Mouse (Mus musculus): Measurements from ENCODE around the gene Gm8237.
"Not testable (repeated sequence)": the region's sequence is repeated elsewhere in the genome, so short reads cannot be mapped to it uniquely, and the experiment has no call there.

Gene Gm8237

GRCm38 (mm10) chr14:5880241-5880640 lies at the start of gene Gm8237:
Gene Gm8237, minus strand, starts transcription at chr14:5880382.
- not testable (repeated sequence) for DNase-seq (ENCODE audit: low read depth)

GRCm38 (mm10) chr14:5923276-5923675 lies 43.1 kb upstream of the Gm8237 start:
- not testable (repeated sequence) for DNase-seq (ENCODE audit: low read depth)

DNA sequence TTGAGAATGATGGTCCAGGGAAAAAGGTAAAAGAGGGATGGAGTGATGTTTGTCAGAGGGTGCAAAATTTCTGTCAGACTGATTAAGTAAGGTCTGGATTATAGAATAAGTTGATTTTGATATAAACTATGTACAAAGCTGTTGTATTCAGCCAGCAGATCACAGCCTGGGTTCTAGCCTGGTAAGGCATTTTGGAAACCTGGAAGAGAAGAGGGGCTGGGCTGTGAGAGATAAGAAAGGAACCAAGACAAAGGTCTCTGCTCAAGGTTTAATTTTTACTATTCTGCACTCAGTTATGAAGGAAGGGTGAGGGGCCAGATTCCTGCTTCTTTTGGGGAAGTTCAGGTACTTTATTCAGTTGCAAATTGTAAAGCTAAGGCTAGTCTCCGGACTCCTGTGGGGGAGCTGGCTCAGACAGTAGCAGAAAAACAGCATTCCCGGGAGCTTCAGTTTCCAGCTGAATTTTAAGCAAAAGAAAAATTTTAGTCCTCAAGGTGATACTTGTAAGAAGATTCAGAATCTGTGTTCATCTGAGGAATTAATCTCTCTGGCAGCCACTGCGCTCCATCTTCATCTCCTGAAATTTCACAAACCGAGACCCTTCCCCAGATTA lies 38.3 kb upstream of the Gm8237 start:
- DNase-seq (ENCODE audit: low read depth), result not testable (repeated sequence)

- DNase-seq (ENCODE audit: low read depth), result not testable (repeated sequence)
Measured at GRCm38 (mm10) chr14:5913701-5914100, 33.5 kb upstream of the Gm8237 start.

GRCm38 (mm10) chr14:5879791-5880190 lies 391 bp downstream of the Gm8237 start:
- DNase-seq (ENCODE audit: low read depth), result not testable (repeated sequence)

DNA sequence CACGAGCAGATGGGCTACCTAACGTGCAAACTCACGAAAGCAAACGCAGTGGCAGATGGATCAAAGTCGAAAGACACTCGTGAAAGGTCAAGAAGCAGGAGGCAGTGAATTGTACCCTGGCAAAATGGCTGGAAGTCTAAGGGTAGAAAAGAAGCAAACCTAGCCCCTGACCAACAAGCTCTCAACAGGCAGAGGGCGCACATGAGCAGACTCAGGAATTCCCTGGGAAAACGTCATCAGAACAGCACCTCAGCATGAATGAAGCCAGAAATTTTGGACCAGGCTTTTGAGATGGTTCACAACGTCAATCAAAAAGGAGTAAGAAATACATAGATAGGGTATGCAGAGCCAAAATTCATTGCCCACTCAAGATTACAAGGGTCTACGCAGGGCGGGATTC lies 1.0 kb downstream of the Gm8237 start:
- DNase-seq (ENCODE audit: low read depth), result not testable (repeated sequence)

- not testable (repeated sequence) for DNase-seq (ENCODE audit: low read depth)
Measured at GRCm38 (mm10) chr14:5855911-5856310, 24.3 kb downstream of the Gm8237 start.

DNA sequence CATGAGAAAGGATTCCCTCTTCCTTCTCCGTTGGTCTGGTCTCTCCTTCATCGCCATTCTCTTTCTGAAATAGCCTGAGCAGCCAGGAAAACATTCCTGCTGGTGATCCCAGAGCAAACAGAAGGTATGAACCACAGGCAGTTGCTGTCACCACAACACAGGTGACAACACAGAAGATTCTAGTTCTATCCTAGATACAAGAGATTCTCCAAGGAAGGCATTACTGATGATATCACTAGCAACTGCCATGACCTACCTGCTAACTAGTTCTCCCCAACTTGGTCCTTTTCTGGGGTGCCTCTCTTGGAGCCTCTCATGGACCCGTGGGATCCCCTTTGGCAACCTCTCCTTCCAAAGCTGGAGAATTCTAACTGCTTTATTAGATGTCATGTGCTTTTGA lies 50.0 kb downstream of the Gm8237 start, which contains the start of gene Gm3424:
TSS of gene Gm3424 (minus strand) at position 101 of the 400 bp plus-strand sequence.
- not testable (repeated sequence) for DNase-seq (ENCODE audit: low read depth)

DNA sequence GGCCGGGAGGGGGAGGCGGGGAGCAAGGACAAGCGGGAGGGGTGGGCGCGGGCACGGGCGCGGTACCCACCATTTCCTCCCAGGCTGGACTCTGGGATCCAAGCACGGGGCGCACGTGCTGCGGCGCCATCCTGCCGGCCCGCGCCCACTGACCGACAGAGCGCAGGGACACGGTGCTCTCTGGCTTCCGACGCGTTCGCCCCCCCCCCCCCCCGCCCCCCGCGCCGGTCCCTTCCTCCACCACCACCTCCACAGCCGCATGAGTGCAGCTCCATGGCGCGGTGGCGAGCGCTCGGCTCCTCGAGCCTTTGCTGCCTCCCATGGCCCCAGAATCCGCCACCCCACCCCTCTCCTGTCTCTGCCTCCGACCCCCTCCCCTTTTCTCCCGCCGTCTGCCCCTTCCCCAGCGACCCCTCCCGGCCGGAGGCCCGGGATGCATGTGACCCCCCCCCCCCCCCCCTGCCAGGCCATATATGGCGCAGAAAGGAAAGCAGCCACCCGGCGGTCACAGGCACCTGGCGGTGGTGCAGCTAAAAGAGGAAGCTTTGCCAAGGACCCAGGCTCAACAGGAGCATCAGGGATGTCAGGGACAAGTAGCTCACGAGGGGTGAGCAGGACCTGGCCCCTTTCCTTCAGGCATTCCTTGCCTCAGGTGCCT lies 67.4 kb downstream of the Gm8237 start:
- DNase-seq (ENCODE audit: low read depth), result not testable (repeated sequence)
